Mouse (Mus musculus): Measurements from ENCODE around the gene Hoxd3.

DNA sequence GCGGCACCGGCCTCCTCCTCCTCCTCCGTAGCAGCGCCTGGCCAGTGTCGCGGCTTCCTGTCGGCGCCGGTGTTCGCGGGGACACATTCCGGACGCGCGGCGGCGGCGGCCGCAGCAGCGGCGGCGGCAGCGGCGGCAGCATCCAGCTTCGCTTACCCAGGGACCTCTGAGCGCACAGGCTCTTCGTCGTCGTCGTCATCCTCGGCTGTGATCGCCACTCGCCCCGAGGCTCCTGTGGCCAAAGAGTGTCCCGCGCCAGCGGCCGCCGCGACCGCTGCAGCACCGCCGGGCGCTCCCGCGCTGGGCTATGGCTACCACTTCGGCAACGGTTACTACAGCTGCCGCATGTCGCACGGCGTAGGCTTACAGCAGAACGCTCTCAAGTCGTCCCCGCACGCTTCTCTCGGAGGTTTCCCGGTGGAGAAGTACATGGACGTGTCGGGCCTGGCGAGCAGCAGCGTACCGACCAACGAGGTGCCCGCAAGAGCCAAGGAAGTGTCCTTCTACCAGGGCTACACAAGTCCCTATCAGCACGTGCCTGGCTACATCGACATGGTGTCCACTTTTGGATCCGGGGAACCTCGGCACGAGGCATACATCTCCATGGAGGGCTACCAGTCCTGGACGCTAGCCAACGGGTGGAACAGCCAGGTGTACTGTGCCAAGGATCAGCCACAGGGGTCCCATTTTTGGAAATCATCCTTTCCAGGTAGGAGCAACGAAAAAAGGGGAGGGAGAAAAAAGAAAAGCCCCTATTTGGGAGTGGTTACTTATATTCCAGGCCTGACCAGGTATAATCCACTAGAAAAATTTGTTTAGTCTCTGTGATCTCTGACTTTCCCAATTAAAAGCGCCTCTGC is 43.1 kb upstream of the Hoxd3 start:
- TF ChIP-seq POLR2A (IDR thresholded peaks at IDR 0.05; ENCODE audit: control insufficient read depth, extremely low read depth, insufficient read depth, low read length, poor library complexity) = no peak
- TF ChIP-seq CTCF (IDR thresholded peaks at IDR 0.05; ENCODE audit: borderline replicate concordance, control insufficient read depth, extremely low read depth, insufficient read depth, low read length, poor library complexity) = no peak
